Mouse (Mus musculus) skeletal muscle tissue, adult 2 months (tissue): ENCODE measurements at regions not wholly inside any gene's neighbourhood (a gene's known extent, or its start where the extent isn't known, plus 50 kb on each side); places are given as distances from the start of the nearest gene placed in this dataset.
A peak's percentile ranks its signal among the peaks of the same experiment; 100 is the strongest.

Experiments
- DNase-seq: peaks from one replicate; pipeline ENCODE4 v3.0.0-alpha.2; 2012; ENCODE audit warnings: low read depth, low spot score

- DNase-seq = no peak
These were observed 119.6 kb upstream of the Mpp6 start for GRCm38 (mm10) chr6:49990522-49990858.

DNA sequence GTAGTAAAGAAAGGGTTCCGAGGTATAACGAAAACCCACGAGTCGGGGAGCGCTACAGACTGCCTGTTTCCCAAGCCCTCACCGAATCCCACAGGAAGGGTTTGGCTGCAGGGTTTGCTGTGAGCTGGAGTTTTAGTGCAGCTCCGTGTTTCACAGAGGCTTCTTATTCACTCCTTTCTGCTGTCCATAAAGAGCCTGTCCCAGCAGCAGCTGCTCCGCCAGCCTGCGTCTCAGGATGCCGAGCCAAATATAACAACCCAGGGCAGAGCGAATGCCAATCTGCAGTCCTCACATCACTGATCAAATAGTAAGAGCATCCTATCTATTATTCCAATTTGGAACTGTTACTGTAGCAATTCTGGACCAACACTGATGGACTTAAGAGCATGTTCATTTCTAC is 110.7 kb upstream of the Mpp6 start:
- DNase-seq = no peak

DNA sequence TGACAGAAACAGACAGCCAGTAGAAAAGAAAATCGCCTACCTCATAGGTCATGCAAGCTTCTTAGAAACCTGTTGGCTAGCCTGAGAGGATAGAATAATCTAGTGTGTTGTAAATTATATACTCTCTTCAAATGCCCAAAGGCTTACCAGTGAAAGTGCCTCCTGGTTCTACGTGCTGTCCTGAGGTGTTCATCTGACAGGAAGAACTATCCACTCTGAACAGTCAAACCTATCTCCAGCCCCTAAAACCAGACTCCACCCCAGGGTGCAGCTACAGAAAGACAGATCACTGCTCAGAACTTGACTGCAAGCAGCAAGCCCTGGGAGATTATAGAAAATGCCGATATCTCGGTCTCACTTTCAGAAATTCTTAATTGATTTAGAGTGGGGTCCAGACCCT is 102.0 kb upstream of the Mpp6 start:
- DNase-seq = no peak

DNA sequence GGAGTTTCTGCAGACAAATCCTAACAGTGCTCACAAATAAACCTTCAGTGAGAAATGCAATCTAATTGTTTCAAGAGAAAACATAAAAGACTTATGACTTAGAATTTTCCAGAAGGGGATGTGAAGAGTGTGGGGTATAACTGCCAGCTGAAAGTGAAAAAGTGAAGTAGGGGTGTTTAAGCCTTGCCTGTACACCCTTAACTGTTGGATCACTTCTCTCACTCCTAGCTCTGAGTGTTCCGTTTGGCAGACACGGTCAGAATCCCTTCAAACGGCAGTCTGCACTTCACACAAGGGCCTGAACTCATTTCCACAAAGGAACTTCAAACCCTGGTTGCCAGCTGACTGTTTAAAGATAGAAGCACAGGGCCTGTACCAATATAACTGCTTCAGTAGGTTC is 101.2 kb upstream of the Mpp6 start:
- peak; percentile 3 for DNase-seq

GRCm38 (mm10) chr6:50009339-50009738 is 100.7 kb upstream of the Mpp6 start:
- DNase-seq = peak; percentile 3

GRCm38 (mm10) chr6:50009856-50010255 is 100.2 kb upstream of the Mpp6 start:
- DNase-seq = no peak

DNA sequence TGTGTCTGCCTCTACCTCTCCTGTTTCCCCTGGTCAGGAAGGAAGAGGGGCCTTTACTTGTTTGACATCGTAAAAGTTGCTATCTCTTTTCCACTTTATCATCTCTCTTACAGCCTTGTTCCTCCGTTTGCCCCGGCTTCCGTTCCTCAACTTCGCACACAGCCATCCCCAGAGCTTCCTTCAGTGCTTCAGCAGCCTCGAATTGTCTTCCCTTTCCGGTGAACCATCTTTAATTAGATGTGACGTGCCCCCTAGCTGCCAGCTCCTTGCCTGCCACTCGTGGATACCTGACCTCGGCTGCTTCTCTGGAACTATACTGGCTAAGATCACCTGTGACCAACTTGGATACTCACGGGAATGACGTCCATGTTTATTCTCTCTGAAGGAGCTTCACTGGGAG is 99.0 kb upstream of the Mpp6 start:
- no peak for DNase-seq

DNA sequence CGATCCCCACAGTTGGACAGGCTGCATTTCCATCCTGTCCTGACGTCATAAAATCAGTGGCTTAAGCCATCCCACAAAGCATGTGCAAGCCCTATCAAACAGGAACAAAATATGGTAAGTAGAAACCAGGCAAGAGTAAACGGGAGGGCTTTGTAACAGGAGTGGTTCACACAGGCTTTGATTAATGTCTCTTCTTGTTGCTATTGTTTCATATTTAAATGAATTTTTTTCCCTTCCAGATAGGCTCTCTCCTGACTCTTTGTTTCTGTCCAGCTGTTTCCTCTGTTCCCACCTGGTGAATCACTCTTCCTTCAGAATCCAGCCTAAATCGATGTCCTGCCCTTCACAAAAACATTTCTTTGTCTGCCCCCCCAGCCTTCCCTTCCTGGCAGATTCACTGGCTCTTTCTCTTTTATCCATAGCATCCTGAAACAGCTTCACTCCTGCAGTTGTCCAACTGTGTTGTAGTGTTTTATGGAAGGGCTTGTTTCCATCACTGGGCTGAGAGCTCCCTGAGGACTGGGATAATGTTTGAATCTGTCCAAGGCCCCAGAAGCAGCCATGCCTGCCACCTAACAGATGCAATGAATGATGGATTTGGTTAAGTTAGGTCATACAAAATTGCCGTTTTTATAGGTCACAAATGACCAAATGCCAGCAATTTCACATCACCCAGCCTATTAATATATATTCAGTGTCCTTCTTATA is 98.1 kb upstream of the Mpp6 start:
- DNase-seq = no peak

- DNase-seq = no peak
These were observed 97.0 kb upstream of the Mpp6 start for GRCm38 (mm10) chr6:50013067-50013466.

- no peak for DNase-seq
These were observed 96.2 kb upstream of the Mpp6 start for GRCm38 (mm10) chr6:50013842-50014241.

DNA sequence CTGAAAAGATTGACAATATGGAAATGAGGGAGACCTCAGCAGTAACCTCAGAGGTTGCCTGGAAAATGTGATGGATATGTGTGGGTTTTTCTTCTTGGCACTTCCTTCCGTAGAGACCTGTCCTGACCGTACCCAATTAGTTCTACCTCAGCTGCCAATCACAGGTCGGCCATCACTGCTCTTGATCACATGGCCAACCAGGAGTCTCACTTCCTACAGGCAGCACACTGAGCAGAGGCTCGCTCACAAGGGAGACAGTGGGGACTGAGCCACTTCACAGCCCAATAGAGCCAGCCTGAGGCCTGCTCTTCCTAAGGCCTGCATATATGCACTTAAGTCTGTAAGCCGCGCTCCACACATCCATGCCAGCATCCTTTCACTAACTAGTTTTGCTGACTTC is 82.1 kb upstream of the Mpp6 start:
- DNase-seq = no peak

- no peak for DNase-seq
These were observed 80.0 kb upstream of the Mpp6 start for GRCm38 (mm10) chr6:50029895-50030515.

DNA sequence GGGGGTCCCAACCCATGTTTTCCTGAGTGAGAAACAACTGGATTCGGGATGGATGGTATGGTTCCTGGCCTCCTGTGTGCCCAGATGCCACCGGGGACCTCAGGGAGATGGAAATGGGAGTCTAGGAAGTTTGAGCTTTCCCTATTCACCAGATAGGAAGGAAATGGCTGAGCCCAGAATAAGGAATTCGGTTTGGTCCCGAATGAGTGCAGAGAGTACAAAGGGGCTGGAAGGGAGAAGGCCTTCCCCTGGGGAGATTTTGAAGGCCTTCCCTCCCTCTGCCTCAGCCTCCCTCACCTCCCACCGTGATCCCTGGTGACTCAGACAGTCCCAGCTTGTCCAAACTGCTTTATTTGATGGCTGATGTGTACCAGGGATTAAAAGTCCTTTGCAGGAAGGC is 78.7 kb upstream of the Mpp6 start:
- no peak for DNase-seq

GRCm38 (mm10) chr6:50032894-50033595 is 77.0 kb upstream of the Mpp6 start:
- DNase-seq = no peak

- no peak for DNase-seq
These were observed 72.4 kb upstream of the Mpp6 start for GRCm38 (mm10) chr6:50037614-50038013.

- DNase-seq = peak; percentile 42
These were observed 71.7 kb upstream of the Mpp6 start for GRCm38 (mm10) chr6:50038369-50038768.

- no peak for DNase-seq
These were observed 69.0 kb upstream of the Mpp6 start for GRCm38 (mm10) chr6:50041044-50041443.

DNA sequence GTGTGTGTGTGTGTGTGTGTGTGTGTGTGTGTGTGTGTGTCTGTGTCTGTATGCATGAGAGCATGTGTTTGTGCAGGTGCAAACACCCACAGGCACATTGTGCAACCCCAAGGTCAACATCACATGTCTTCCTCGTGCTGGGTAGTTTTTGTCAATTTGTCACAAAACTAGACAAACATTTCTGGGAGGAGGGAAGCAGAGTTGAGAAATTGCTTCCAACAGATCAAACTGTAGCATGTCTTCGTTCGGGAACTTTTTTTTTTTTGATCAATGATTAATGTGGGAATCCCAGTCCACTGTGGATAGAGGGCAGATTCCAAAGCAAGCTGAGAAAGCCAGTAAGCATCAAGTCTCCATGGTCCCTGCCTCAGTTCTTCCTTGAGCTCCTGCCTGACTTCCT is 67.9 kb upstream of the Mpp6 start:
- DNase-seq = no peak

- DNase-seq = no peak
These were observed 65.9 kb upstream of the Mpp6 start for GRCm38 (mm10) chr6:50044165-50044564.

DNA sequence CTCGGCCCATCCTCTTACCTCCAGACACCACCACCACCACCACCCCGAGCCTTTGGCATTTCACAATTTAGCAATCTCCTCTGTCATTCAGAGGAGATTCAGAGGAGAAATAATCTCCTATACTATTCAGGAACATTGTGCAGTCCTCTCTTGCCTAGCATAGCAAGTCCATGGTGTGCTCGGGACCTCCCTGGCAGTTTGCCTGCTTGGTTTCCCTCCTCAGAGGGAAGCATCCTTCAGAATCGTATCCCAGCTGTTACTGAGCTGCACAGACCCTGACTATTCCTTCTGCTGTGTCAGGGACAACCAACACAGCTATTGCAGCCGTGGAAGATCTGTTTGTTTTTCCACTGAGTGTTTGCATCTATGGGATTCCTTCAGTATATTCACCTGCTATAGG is 63.3 kb upstream of the Mpp6 start:
- no peak for DNase-seq

- no peak for DNase-seq
These were observed 57.6 kb upstream of the Mpp6 start for GRCm38 (mm10) chr6:50052416-50052815.

DNA sequence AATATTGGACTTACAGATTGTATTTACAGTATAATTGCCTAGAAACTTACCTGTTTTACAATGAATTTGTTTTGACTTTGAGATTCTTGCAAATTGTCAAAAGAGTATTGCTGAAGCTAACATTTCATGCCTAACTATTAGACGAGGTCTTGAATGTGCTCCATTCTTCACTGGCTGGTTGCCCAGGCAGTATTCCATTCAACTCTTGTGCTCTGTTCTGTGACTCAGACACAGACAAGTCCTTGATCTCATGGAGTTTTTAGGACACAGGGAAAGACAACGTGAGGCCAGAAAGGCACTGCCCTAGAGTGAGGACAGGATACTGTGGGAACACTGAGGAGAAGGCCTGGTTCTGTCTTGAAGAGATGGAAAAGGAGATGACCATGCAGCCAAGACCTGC is 57.0 kb upstream of the Mpp6 start:
- DNase-seq = peak; percentile 39

DNA sequence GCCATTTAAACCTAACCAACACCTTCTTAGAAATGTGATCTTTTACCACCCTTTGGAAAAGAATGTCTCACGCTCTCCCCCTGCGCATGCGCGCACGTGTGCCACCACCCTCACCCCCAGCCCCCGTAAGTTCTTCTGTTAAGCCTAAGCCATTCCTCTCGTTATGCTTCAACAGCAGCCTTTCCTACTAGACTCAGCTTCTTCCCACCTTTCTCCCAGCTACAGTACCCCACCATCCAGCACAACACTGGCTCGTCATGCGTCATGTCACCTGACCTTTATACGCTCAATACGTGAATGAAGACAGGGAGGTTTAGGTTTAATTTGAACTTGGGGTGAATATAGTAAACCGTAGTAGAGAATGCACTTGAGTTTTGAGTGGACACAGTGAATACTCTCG is 55.8 kb upstream of the Mpp6 start:
- no peak for DNase-seq
